Mouse (Mus musculus) embryonic facial prominence, embryonic 15.5 days (tissue): Measurements from ENCODE around the gene B3galt1. TPM values are rescaled to one million over a fixed set of nuclear protein-coding genes. Genes with fewer than 3 reads are reported as not detected.

Experiments
- ATAC-seq: fragments of 200-750 bp; cut with Nextera tagmentation; 2 replicates; pipeline ENCODE4 v1.8.0; 2017; ENCODE audit warnings: low read depth, moderate TSS enrichment; ENCODE audit not compliant: insufficient number of reproducible peaks, low FRiP score, low TSS enrichment
- H3K27ac ChIP-seq: fragments of 300-500 bp; sonication (generic); replicated peaks from 2 replicates; pipeline ENCODE4 v1.5.1; 2015; ENCODE audit warnings: mild to moderate bottlenecking, inconsistent platforms
- H3K27me3 ChIP-seq: fragments of 300-500 bp; sonication (generic); 2 replicates; pipeline ENCODE4 v1.6.1; 2015; ENCODE audit warnings: inconsistent platforms
- H3K36me3 ChIP-seq: fragments of 300-500 bp; sonication (generic); 2 replicates; pipeline ENCODE4 v1.6.1; 2015; ENCODE audit warnings: mild to moderate bottlenecking, inconsistent platforms
- H3K4me1 ChIP-seq: fragments of 300-500 bp; sonication (generic); 2 replicates; pipeline ENCODE4 v1.6.1; 2015; ENCODE audit warnings: inconsistent platforms
- H3K4me2 ChIP-seq: fragments of 300-500 bp; sonication (generic); replicated peaks from 2 replicates; pipeline ENCODE4 v1.6.1; 2015; ENCODE audit warnings: mild to moderate bottlenecking, inconsistent platforms
- H3K4me3 ChIP-seq: fragments of 300-500 bp; sonication (generic); replicated peaks from 2 replicates; pipeline ENCODE4 v1.5.1; 2015; ENCODE audit warnings: mild to moderate bottlenecking, inconsistent platforms
- H3K9ac ChIP-seq: fragments of 300-500 bp; sonication (generic); 2 replicates; pipeline ENCODE4 v1.6.1; 2015; ENCODE audit warnings: inconsistent platforms
- H3K9me3 ChIP-seq: fragments of 300-500 bp; sonication (generic); replicated peaks from 2 replicates; pipeline ENCODE4 v1.6.1; 2016; ENCODE audit warnings: inconsistent platforms
- WGBS: fragments of 180-500 bp; shearing (Covaris S2); methylation state at CpG from one replicate; pipeline ENCODE4 v1.1.7; 2015; 5-methylcytosine and 5-hydroxymethylcytosine counted together
- polyA plus RNA-seq: library from polyadenylated mRNA; unstranded; fragments of >200 nt; fragmentation: Nextera tagmentation; extraction: Ambion mirVana; gene quantifications from 2 replicates; pipeline ENCODE4 v1.2.1, GENCODE M21; 2015

B3galt1 gene
- polyA plus RNA-seq, 1 experiment from 2014 or later, result 4.8 TPM

DNA sequence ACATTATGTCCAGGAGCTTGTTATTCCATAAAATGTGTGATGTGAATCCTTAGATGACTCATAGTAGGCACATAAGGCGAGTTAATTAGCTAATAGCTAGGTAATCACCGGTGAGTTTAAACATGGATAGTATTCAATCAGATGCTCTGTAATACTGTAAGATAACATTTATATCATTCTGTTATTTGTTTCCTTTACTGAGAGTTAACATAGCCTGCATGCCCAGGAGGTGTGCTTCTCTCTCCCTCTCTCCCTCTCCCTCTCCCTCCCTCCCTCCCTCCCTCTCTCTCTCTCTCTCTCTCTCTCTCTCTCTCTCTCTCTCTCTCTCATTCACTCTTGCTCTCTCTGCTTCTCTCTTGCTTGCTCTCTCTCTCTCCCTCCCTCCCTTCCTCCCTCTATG is 292.7 kb downstream of the B3galt1 start:
- Histone ChIP-seq H3K4me1 (no peaks in the 10 kb centered on the region), H3K27me3 (no peaks in the 10 kb centered on the region), H3K4me2 (no peak overlapping the region), H3K36me3 (no peaks in the 10 kb centered on the region), H3K9me3 (no peaks in the 10 kb centered on the region), H3K4me3 (no peak overlapping the region), H3K27ac (no peak overlapping the region), H3K9ac (no peak overlapping the region)
- ATAC-seq, result no peak
- WGBS, result 90% methylated on average over 2 of the region's 2 CpGs

DNA sequence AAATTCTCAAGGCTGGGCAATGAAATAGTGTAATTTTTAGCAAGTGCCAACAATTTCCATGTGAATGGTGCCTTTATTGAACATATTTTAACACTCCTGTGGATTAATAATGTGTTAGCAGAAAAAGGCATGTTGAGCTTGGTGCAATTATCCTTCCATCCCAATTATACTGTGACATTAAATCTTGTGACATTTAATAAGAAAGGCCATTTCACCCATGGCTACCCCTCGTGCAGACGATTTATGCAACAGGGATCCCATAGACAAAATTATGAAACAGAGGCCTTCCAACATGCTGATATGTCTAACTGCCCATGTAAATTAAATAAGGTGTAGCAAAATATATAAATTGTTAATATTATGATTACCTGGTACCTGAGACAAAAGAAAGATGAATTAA is 293.3 kb downstream of the B3galt1 start:
- no peaks in the 10 kb centered on the region for H3K4me1 ChIP-seq
- no peak overlapping the region for H3K9ac ChIP-seq
- ATAC-seq, result no peak
- H3K27me3 ChIP-seq, result no peaks in the 10 kb centered on the region
- H3K27ac ChIP-seq, result no peak overlapping the region
- H3K9me3 ChIP-seq, result no peaks in the 10 kb centered on the region
- 83% methylated on average over 2 of the region's 2 CpGs for WGBS
- H3K4me2 ChIP-seq, result no peak overlapping the region
- no peak overlapping the region for H3K4me3 ChIP-seq
- no peaks in the 10 kb centered on the region for H3K36me3 ChIP-seq

DNA sequence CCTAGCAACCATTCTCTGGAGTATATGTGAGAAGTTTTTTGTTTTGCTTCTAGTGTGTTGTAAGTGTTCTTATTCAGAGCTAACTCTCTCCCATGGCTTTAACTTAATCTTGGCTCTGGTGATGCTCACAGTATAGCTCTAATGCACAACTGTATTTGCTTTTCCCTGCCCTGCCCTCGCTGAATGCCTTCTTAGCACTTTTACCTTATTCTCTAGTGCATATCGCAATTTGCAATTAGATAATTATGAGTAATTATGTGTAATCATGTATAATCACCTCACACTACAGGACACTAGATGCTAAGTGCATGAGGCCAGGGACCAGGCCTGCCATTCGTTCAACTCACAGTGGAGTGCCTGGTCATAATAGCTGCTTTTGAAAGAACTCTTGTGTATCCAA is 307.7 kb downstream of the B3galt1 start:
- Histone ChIP-seq H3K27ac (no peak overlapping the region), H3K4me3 (no peak overlapping the region), H3K27me3 (no peaks in the 10 kb centered on the region), H3K4me1 (no peaks in the 10 kb centered on the region), H3K36me3 (no peaks in the 10 kb centered on the region), H3K9ac (no peak overlapping the region), H3K4me2 (no peak overlapping the region), H3K9me3 (no peaks in the 10 kb centered on the region)
- WGBS, result 53% methylated on average over 3 of the region's 3 CpGs
- ATAC-seq, result no peak

DNA sequence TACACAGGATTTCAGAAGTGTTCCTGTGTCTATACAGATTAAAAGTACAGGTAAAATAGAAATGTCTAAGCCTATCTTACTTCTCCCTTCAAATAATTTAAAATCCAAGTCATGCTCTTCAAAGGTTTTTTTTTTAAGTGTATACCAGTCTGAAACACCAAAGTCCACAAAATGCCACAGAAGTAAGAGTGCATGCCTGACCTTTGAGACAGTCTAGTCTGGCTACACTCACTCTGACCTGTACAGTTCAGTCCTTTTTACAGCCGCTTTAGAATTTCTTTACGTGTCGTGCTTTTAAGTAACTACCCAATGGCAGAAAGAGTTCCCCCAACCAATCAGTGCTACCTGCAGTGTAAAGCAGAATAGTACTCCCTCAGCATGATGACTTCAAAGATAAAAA is 314.2 kb downstream of the B3galt1 start:
- H3K27ac ChIP-seq, result no peak overlapping the region
- ATAC-seq, result no peak
- no peak overlapping the region for H3K9ac ChIP-seq
- H3K4me1 ChIP-seq, result no peaks in the 10 kb centered on the region
- no peaks in the 10 kb centered on the region for H3K27me3 ChIP-seq
- no peaks in the 10 kb centered on the region for H3K9me3 ChIP-seq
- no peak overlapping the region for H3K4me3 ChIP-seq
- 77% methylated on average over 3 of the region's 3 CpGs for WGBS
- no peak overlapping the region for H3K4me2 ChIP-seq
- no peaks in the 10 kb centered on the region for H3K36me3 ChIP-seq

DNA sequence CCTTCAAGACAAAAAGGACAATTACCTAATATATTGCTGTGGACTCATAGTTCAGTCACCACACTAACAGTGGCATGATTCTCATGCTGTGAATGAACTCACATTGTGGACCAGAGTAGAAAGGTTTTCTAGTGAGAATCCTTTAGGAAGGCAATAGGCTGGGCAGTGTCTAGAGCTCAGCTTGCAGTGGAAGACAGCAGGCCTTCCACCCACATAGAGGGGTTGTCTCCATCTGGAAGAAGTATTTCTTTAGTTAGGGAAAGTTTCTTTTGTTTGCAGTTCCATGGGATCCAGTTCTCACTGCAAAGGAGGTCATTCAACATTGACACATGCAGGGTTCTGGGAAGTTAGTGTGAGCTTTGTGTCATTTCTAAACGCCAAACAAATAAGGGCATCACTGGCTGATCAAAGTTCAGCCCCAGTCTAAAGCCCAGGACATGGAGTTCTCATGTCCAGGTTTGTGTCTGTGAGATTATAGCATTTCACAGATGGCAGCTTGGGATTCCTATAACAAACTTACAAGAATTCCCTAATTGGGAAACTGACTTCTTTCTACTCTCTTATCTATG is 316.1 kb downstream of the B3galt1 start:
- WGBS, result 79% methylated on average over 1 of the region's 1 CpGs

DNA sequence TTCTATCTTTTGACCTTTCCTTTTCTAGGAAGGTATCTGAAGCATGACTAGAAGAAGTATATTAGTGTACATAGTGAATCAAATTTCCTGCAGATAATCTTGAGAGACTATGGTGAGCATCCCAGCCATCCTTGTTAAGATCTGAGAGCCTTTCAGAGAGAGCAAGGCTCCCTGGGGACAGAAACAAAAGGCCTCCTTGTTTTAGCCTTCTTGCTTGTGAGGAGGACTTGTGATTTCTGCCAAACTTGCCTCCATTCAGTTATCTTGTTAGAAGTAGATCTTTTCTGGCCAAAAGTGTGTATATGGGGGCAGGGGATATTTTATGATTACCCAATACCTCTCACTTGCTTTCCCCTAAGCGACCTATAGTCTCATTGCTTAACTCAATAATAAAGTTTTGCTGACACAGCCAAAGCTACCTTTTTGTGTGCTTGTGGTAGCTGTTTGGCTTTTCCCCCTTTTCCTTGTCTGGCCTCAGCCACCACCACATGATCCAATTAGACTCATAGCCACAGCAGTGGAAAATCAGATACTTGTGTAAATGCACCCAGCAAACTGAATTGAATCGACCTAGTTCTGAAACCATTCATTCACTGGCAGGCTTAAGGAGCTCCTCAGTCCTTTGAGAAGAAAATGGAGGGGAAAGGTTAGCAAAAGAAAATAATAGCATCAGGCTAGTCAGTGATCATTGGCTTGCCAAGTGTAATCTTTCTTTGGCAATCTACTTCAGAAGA is 332.5 kb downstream of the B3galt1 start:
- no peaks in the 10 kb centered on the region for H3K4me1 ChIP-seq
- no peak for ATAC-seq

More for the DNA sequence above, 316.1 kb downstream of the B3galt1 start:
- H3K4me3 ChIP-seq, result no peak overlapping the region
- no peak overlapping the region for H3K27ac ChIP-seq
- H3K9me3 ChIP-seq, result no peaks in the 10 kb centered on the region
- H3K36me3 ChIP-seq, result no peaks in the 10 kb centered on the region
- H3K9ac ChIP-seq, result no peak overlapping the region
- H3K4me1 ChIP-seq, result no peaks in the 10 kb centered on the region
- no peak overlapping the region for H3K4me2 ChIP-seq
- no peaks in the 10 kb centered on the region for H3K27me3 ChIP-seq
- ATAC-seq, result no peak

GRCm38 (mm10) chr2:67901574-67901973 is 335.9 kb downstream of the B3galt1 start:
- no peaks in the 10 kb centered on the region for H3K27me3 ChIP-seq
- no peak overlapping the region for H3K4me2 ChIP-seq
- H3K4me1 ChIP-seq, result no peaks in the 10 kb centered on the region
- no peaks in the 10 kb centered on the region for H3K36me3 ChIP-seq
- no peak for ATAC-seq
- no peaks in the 10 kb centered on the region for H3K9me3 ChIP-seq
- WGBS, result 75% methylated on average over 6 of the region's 6 CpGs
- no peak overlapping the region for H3K4me3 ChIP-seq
- no peak overlapping the region for H3K9ac ChIP-seq
- no peak overlapping the region for H3K27ac ChIP-seq

More for the DNA sequence above, 332.5 kb downstream of the B3galt1 start:
- Histone ChIP-seq H3K36me3 (no peaks in the 10 kb centered on the region), H3K9ac (no peak overlapping the region), H3K4me3 (no peak overlapping the region), H3K27ac (no peak overlapping the region), H3K9me3 (no peaks in the 10 kb centered on the region), H3K27me3 (no peaks in the 10 kb centered on the region), H3K4me2 (no peak overlapping the region)
- 55% methylated on average over 2 of the region's 2 CpGs for WGBS

DNA sequence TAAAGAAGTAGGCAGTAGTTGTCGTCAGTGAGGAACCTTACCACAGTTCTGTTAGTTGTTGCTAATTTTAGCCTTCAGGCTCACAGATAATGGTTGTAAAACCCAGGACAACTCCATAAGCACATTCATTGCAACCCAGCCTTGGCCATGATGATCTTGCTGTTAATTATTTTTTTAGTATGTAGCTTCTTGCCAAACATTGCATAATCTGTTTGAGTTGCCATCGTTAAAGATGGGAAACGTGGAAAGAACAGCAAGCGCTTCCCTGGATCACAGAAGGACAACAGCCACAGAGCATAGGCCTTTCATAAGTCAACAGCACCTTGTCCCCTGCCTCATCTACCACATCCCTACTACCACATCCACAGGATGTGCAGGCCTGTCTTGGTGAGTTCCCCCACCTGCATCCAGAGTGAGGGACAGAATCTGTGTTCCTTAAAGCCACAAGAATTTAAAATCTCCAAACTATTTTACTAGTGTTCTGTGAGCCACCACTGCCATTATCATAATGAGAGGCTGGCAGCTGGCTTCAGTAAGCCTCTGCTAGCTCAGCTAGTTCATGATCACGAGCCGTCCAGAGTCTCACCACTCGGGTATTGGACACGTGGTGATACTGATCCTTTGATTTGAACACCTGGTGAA is 337.1 kb downstream of the B3galt1 start:
- no peak for ATAC-seq
- H3K4me3 ChIP-seq, result no peak overlapping the region
- H3K4me1 ChIP-seq, result no peaks in the 10 kb centered on the region
- no peaks in the 10 kb centered on the region for H3K36me3 ChIP-seq
- no peak overlapping the region for H3K4me2 ChIP-seq
- no peaks in the 10 kb centered on the region for H3K9me3 ChIP-seq
- H3K27me3 ChIP-seq, result no peaks in the 10 kb centered on the region
- no peak overlapping the region for H3K9ac ChIP-seq
- whole genome bisulfite sequencing, result 69% methylated on average over 8 of the region's 8 CpGs
- no peak overlapping the region for H3K27ac ChIP-seq

GRCm38 (mm10) chr2:67903769-67904168 is 338.1 kb downstream of the B3galt1 start:
- Histone ChIP-seq H3K27me3 (no peaks in the 10 kb centered on the region), H3K4me2 (no peak overlapping the region), H3K4me1 (no peaks in the 10 kb centered on the region), H3K4me3 (no peak overlapping the region), H3K9me3 (no peaks in the 10 kb centered on the region), H3K36me3 (no peaks in the 10 kb centered on the region), H3K9ac (no peak overlapping the region), H3K27ac (no peak overlapping the region)
- no peak for ATAC-seq
- 64% methylated on average over 1 of the region's 1 CpGs for WGBS

DNA sequence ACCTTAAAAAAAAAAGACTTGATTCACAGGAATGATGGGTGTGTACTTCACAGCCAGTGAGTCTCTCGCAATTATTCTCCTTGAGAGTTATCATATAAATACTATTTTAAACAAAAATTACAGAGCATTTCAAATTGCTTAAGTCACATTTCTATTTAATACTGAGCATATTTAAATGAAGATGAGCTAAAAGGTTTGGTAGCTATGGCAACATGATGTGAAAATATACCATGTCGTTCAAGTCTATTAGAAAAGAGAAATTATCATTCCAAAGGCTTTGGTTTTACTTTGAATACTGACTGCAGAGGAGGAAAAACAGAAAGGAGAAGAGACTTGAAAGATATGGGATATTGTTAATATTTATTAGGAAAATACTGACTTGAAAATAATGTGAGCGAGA is 366.3 kb downstream of the B3galt1 start:
- Histone ChIP-seq H3K36me3 (no peaks in the 10 kb centered on the region), H3K9me3 (no peaks in the 10 kb centered on the region), H3K9ac (no peak overlapping the region), H3K4me2 (no peak overlapping the region), H3K4me1 (no peaks in the 10 kb centered on the region), H3K27ac (no peak overlapping the region), H3K4me3 (no peak overlapping the region), H3K27me3 (no peaks in the 10 kb centered on the region)
- ATAC-seq, result no peak
- 72% methylated on average over 3 of the region's 3 CpGs for WGBS

DNA sequence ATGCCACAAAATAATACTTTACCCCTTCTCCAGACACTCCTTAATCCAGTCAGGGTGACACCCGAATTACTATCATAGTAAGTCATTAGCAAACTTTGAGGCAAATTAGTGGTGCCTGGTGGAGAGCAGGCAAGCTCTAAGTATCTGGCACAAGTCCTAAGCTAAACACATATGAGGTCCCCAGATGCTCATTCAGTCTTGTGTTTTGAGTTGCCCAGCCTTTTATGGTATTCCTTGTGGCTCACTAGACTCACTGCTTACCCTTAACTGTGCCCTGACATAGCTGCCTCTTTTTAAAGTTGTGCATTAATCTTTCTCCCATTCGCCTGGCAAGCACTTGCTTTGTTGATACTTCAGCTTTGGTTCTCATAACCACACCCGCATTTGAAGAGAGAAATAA is 382.7 kb downstream of the B3galt1 start:
- 79% methylated on average over 3 of the region's 3 CpGs for WGBS
- H3K4me2 ChIP-seq, result no peak overlapping the region
- no peaks in the 10 kb centered on the region for H3K36me3 ChIP-seq
- no peak overlapping the region for H3K27ac ChIP-seq
- no peak overlapping the region for H3K9ac ChIP-seq
- H3K27me3 ChIP-seq, result no peaks in the 10 kb centered on the region
- H3K9me3 ChIP-seq, result no peaks in the 10 kb centered on the region
- H3K4me3 ChIP-seq, result no peak overlapping the region
- no peak for ATAC-seq
- no peaks in the 10 kb centered on the region for H3K4me1 ChIP-seq
